Mouse (Mus musculus) right cerebral cortex, postnatal 4 days (tissue): ENCODE measurements around the gene Arpc1b.
A peak's percentile ranks its signal among the peaks of the same experiment; 100 is the strongest.
"Not testable (repeated sequence)": the region's sequence is repeated elsewhere in the genome, so short reads cannot be mapped to it uniquely, and the experiment has no call there.

Experiments
- DNase-seq: peaks from one replicate; pipeline ENCODE4 v3.0.0-alpha.2; 2022

The Arpc1b gene

GRCm38 (mm10) chr5:145114071-145114605 is at the start of gene Arpc1b:
Arpc1b (plus strand) TSS chr5:145114215.
- DNase-seq: peak; percentile 42

GRCm38 (mm10) chr5:145064765-145065340 is 49.2 kb upstream of the Arpc1b start:
- no peak for DNase-seq

- no peak for DNase-seq
Observed at GRCm38 (mm10) chr5:145068863-145069262, 45.2 kb upstream of the Arpc1b start.

GRCm38 (mm10) chr5:145069707-145070106 is 44.3 kb upstream of the Arpc1b start:
- DNase-seq: peak; percentile 89

GRCm38 (mm10) chr5:145071342-145071741 is 42.7 kb upstream of the Arpc1b start:
- DNase-seq: no peak

- DNase-seq: no peak
Observed at GRCm38 (mm10) chr5:145075081-145075480, 38.9 kb upstream of the Arpc1b start.

GRCm38 (mm10) chr5:145081866-145082613 is 32.0 kb upstream of the Arpc1b start:
- no peak for DNase-seq

GRCm38 (mm10) chr5:145083201-145083600 is 30.8 kb upstream of the Arpc1b start:
- DNase-seq: not testable (repeated sequence)

GRCm38 (mm10) chr5:145083632-145084451 is 30.2 kb upstream of the Arpc1b start, which contains the start of the genes Arpc1a and Kpna7:
Arpc1a (plus strand) TSS chr5:145083830.
Kpna7 (minus strand) TSS chr5:145084030.
- peak; percentile 94 for DNase-seq

- DNase-seq: no peak
Observed at GRCm38 (mm10) chr5:145084822-145085221, 29.2 kb upstream of the Arpc1b start.

GRCm38 (mm10) chr5:145088186-145088585 is 25.8 kb upstream of the Arpc1b start:
- no peak for DNase-seq

GRCm38 (mm10) chr5:145089878-145090277 is 24.1 kb upstream of the Arpc1b start:
- no peak for DNase-seq

- DNase-seq: no peak
Observed at GRCm38 (mm10) chr5:145096195-145096594, 17.8 kb upstream of the Arpc1b start.

- DNase-seq: no peak
Observed at GRCm38 (mm10) chr5:145098340-145098821, 15.6 kb upstream of the Arpc1b start.

- DNase-seq: no peak
Observed at GRCm38 (mm10) chr5:145100960-145101359, 13.1 kb upstream of the Arpc1b start.

GRCm38 (mm10) chr5:145101451-145101850 is 12.6 kb upstream of the Arpc1b start:
- not testable (repeated sequence) for DNase-seq

GRCm38 (mm10) chr5:145102706-145103105 is 11.3 kb upstream of the Arpc1b start:
- DNase-seq: no peak

- no peak for DNase-seq
Observed at GRCm38 (mm10) chr5:145104328-145104727, 9.7 kb upstream of the Arpc1b start.

GRCm38 (mm10) chr5:145105694-145106275 is 8.2 kb upstream of the Arpc1b start:
- no peak for DNase-seq

GRCm38 (mm10) chr5:145110401-145110800 is 3.6 kb upstream of the Arpc1b start:
- DNase-seq: no peak

- no peak for DNase-seq
Observed at GRCm38 (mm10) chr5:145112566-145112965, 1.4 kb upstream of the Arpc1b start.

GRCm38 (mm10) chr5:145113416-145113815 is 599 bp upstream of the Arpc1b start:
- no peak for DNase-seq
